Mouse (Mus musculus): ENCODE results near the gene Gucy1b2. TPM values are rescaled to one million over a fixed set of nuclear protein-coding genes. Genes with fewer than 3 reads are reported as not detected.

The Gucy1b2 gene
- polyA plus RNA-seq, 1 experiment from 2014 or later: 0.17 TPM

- Histone ChIP-seq H3K36me3 (ENCODE audit: insufficient read depth, low read length) (no peaks in the 10 kb centered on the region), H3K9me3 (ENCODE audit: low read length) (no peaks in the 10 kb centered on the region), H3K27me3 (replicated peaks; ENCODE audit: insufficient read depth, low read length) (no peaks in the 10 kb centered on the region), H3K4me2 (replicated peaks; ENCODE audit: low read depth, low read length) (no peak overlapping the region), H3K4me3 (ENCODE audit: low read depth, low read length) (no peak overlapping the region), H3K4me1 (ENCODE audit: insufficient read depth, low read depth, low read length) (no peaks in the 10 kb centered on the region), H3K27ac (ENCODE audit: low read length) (no peak overlapping the region), H3K9ac (replicated peaks; ENCODE audit: low read depth) (no peak overlapping the region)
- no peak for ATAC-seq
- 53% methylated on average over 11 of the region's 11 CpGs for WGBS
- TF ChIP-seq EP300 (IDR thresholded peaks at IDR 0.05): no peak
- TF ChIP-seq CTCF (IDR thresholded peaks at IDR 0.05): peak; percentile 48
- no peak for DNase-seq (ENCODE audit: low spot score)
These were observed 3.5 kb upstream of the Gucy1b2 start for GRCm38 (mm10) chr14:62459541-62459940.

- 17% methylated on average over 22 of the region's 22 CpGs for whole genome bisulfite sequencing
- Histone ChIP-seq H3K27ac (ENCODE audit: low read length) (no peak overlapping the region), H3K4me1 (ENCODE audit: insufficient read depth, low read depth, low read length) (no peaks in the 10 kb centered on the region), H3K27me3 (replicated peaks; ENCODE audit: insufficient read depth, low read length) (no peaks in the 10 kb centered on the region), H3K9ac (replicated peaks; ENCODE audit: low read depth) (no peak overlapping the region), H3K4me3 (ENCODE audit: low read depth, low read length) (no peak overlapping the region), H3K9me3 (ENCODE audit: low read length) (no peaks in the 10 kb centered on the region), H3K36me3 (ENCODE audit: insufficient read depth, low read length) (no peaks in the 10 kb centered on the region), H3K4me2 (replicated peaks; ENCODE audit: low read depth, low read length) (0 out of 2 replicates have a peak overlapping the region, but pooled peaks have one; percentile 15)
- TF ChIP-seq CTCF (IDR thresholded peaks at IDR 0.05): peak; percentile 87
- TF ChIP-seq EP300 (IDR thresholded peaks at IDR 0.05): peak; percentile 45; the same call in 1 of the 2 replicates
- DNase-seq (ENCODE audit: low spot score): peak; percentile 92
- peak; percentile 71 for ATAC-seq
These were observed 1.5 kb upstream of the Gucy1b2 start for GRCm38 (mm10) chr14:62457420-62458181.

- TF ChIP-seq EP300 (IDR thresholded peaks at IDR 0.05): no peak
- TF ChIP-seq CTCF (IDR thresholded peaks at IDR 0.05): no peak
- 54% methylated on average over 5 of the region's 5 CpGs for WGBS
- no peak overlapping the region for H3K27ac ChIP-seq (ENCODE audit: low read length)
- no peak overlapping the region for H3K4me2 ChIP-seq (replicated peaks; ENCODE audit: low read depth, low read length)
- no peaks in the 10 kb centered on the region for H3K4me1 ChIP-seq (ENCODE audit: insufficient read depth, low read depth, low read length)
- H3K4me3 ChIP-seq (ENCODE audit: low read depth, low read length): no peak overlapping the region
- no peaks in the 10 kb centered on the region for H3K36me3 ChIP-seq (ENCODE audit: insufficient read depth, low read length)
- DNase-seq (ENCODE audit: low spot score): no peak
- no peaks in the 10 kb centered on the region for H3K27me3 ChIP-seq (replicated peaks; ENCODE audit: insufficient read depth, low read length)
- ATAC-seq: no peak
- no peak overlapping the region for H3K9ac ChIP-seq (replicated peaks; ENCODE audit: low read depth)
- H3K9me3 ChIP-seq (ENCODE audit: low read length): no peaks in the 10 kb centered on the region
These were observed 564 bp downstream of the Gucy1b2 start for GRCm38 (mm10) chr14:62455570-62455879.

GRCm38 (mm10) chr14:62454760-62455569 is 1.1 kb downstream of the Gucy1b2 start:
- TF ChIP-seq EP300 (IDR thresholded peaks at IDR 0.05) (no peak), CTCF (IDR thresholded peaks at IDR 0.05) (0 out of 2 replicates have a peak, but pooled peaks have one; percentile 13)
- no peaks in the 10 kb centered on the region for H3K9me3 ChIP-seq (ENCODE audit: low read length)
- no peak overlapping the region for H3K4me2 ChIP-seq (replicated peaks; ENCODE audit: low read depth, low read length)
- H3K27ac ChIP-seq (ENCODE audit: low read length): no peak overlapping the region
- ATAC-seq (0 out of 2 replicates have a peak, but pooled peaks have one; percentile 19), DNase-seq (ENCODE audit: low spot score) (no peak)
- no peak overlapping the region for H3K4me3 ChIP-seq (ENCODE audit: low read depth, low read length)
- no peak overlapping the region for H3K9ac ChIP-seq (replicated peaks; ENCODE audit: low read depth)
- H3K36me3 ChIP-seq (ENCODE audit: insufficient read depth, low read length): no peaks in the 10 kb centered on the region
- H3K27me3 ChIP-seq (replicated peaks; ENCODE audit: insufficient read depth, low read length): no peaks in the 10 kb centered on the region
- 38% methylated on average over 9 of the region's 9 CpGs for WGBS
- no peaks in the 10 kb centered on the region for H3K4me1 ChIP-seq (ENCODE audit: insufficient read depth, low read depth, low read length)

GRCm38 (mm10) chr14:62454136-62454535 is 2.0 kb downstream of the Gucy1b2 start:
- H3K27me3 ChIP-seq (replicated peaks; ENCODE audit: insufficient read depth, low read length): no peaks in the 10 kb centered on the region
- no peak overlapping the region for H3K4me2 ChIP-seq (replicated peaks; ENCODE audit: low read depth, low read length)
- H3K9ac ChIP-seq (replicated peaks; ENCODE audit: low read depth): no peak overlapping the region
- no peaks in the 10 kb centered on the region for H3K9me3 ChIP-seq (ENCODE audit: low read length)
- H3K36me3 ChIP-seq (ENCODE audit: insufficient read depth, low read length): no peaks in the 10 kb centered on the region
- no peak for ATAC-seq
- H3K4me1 ChIP-seq (ENCODE audit: insufficient read depth, low read depth, low read length): no peaks in the 10 kb centered on the region
- 31% methylated on average over 3 of the region's 3 CpGs for WGBS
- TF ChIP-seq EP300 (IDR thresholded peaks at IDR 0.05) (no peak), CTCF (IDR thresholded peaks at IDR 0.05) (no peak)
- no peak for DNase-seq (ENCODE audit: low spot score)
- H3K27ac ChIP-seq (ENCODE audit: low read length): no peak overlapping the region
- H3K4me3 ChIP-seq (ENCODE audit: low read depth, low read length): no peak overlapping the region

- H3K27me3 ChIP-seq (replicated peaks; ENCODE audit: insufficient read depth, low read length): no peaks in the 10 kb centered on the region
- 72% methylated on average over 11 of the region's 11 CpGs for WGBS
- no peaks in the 10 kb centered on the region for H3K36me3 ChIP-seq (ENCODE audit: insufficient read depth, low read length)
- H3K4me1 ChIP-seq (ENCODE audit: insufficient read depth, low read depth, low read length): no peaks in the 10 kb centered on the region
- no peak overlapping the region for H3K9ac ChIP-seq (replicated peaks; ENCODE audit: low read depth)
- TF ChIP-seq CTCF (IDR thresholded peaks at IDR 0.05) (no peak), EP300 (IDR thresholded peaks at IDR 0.05) (no peak)
- H3K27ac ChIP-seq (ENCODE audit: low read length): no peak overlapping the region
- no peak overlapping the region for H3K4me2 ChIP-seq (replicated peaks; ENCODE audit: low read depth, low read length)
- no peak for DNase-seq (ENCODE audit: low spot score)
- H3K4me3 ChIP-seq (ENCODE audit: low read depth, low read length): no peak overlapping the region
- ATAC-seq: no peak
- H3K9me3 ChIP-seq (ENCODE audit: low read length): no peaks in the 10 kb centered on the region
These were observed 2.8 kb downstream of the Gucy1b2 start for GRCm38 (mm10) chr14:62453276-62453675.

Data from lung, postnatal 0 days (tissue).